Mouse (Mus musculus): ENCODE measurements around the gene Plcd3. TPM values are rescaled to one million over a fixed set of nuclear protein-coding genes. Genes with fewer than 3 reads are reported as not detected.

Gene Plcd3
- polyA plus RNA-seq (2012; rRNA removed): 16.8 and 24.3 TPM in 2 replicates

GRCm38 (mm10) chr11:103101481-103101865, at the start of gene Plcd3, which contains the start of gene Acbd4:
Gene Plcd3 (minus strand): TSS chr11:103101658.
Gene Acbd4 (plus strand): TSS chr11:103101682.

DNA sequence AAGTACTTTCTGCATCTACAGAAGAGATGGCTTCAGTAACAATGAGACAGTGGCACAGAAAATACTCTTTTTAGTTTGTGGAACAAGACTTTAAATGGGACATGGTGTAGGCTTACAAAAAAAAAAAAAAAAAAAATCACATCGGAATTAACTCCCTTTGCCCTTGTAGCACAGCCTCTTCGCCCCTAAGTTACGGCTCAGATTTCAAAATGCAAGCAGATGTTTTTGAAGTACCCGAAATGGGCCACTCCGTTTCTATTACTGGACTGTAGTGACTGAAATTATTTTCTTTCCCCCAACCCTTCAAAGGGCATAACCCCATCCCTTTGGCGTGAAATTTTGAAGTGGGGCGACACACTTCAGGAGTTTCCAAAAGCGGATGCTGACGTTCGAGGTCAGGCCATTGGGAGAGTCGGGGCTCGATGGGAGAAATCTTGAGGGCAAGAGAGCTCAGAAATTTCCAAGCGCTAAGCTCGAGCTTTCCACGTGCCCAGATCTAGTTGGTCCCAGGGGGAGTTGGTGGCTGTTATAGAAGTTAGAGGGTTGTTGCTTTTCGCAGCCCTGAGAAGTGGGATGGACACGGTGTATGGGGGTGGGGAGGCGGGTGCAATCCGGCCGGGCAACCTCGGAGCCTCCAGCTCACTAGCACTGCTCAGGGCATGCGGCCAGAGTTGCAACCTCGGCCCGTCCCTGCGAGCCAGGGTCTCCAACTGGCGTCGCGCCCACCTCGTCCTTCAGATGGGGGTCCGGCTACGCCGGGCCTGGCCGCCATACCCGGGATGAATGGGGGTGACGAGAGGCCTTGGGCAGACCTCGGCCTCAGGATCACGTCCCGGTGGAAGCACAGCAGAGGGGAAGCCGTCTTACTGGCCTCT, 30.5 kb upstream of the Plcd3 start, which contains the start of gene Hexim2:
Gene Hexim2 (plus strand): TSS at position 729 of the 875 bp plus-strand sequence.

DNA sequence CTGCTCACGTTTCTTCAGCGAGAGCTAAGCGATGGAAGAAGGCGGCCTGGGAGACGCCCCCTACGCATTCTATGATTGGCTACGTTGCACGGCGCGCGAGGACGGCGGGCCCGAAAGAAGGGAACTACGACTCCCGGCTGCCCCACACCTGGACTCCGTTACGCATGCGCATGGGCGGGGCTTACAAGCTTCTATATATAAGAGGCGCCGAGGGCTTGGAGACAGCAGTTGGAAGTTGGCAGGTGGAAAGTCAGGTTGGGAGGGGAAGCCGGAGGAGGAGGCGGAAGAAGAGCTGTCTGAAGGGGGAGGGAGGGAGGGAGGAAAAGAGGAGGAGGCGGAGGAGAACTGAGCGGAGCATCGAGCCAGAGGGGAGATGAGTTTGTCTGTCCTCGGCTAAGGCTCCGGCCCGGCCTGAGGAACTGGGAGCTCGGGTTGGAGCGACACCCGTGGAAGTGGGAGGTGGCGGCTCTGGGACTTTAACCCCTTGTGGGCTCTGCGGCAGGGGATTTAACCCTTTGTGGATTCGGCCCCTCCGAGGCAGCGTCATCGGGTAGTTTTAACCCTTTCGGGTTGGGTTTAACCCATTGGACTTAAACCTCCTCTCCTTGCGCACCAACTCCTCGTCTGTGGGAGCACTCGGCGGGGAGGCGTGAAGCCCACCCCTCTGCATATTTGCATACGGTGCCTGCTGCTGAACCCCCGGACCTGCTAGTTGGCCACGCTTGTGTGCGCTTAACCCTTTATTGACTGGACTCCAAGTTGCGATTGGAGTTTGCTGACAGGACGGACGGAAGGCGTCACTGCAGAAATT, 14.8 kb upstream of the Plcd3 start, which contains the start of gene Hexim1:
Gene Hexim1 (plus strand): TSS at position 224 of the 811 bp plus-strand sequence.

GRCm38 (mm10) chr11:103028176-103028891, 73.1 kb downstream of the Plcd3 start, which contains the start of the genes Nmt1 and Dcakd:
Gene Nmt1 (plus strand): TSS chr11:103028190.
Gene Dcakd (minus strand): TSS chr11:103028333.

Other genes starting within 250 kb of the Plcd3 start
- gene Eftud2, start 220.7 kb downstream of the Plcd3 start, polyA plus RNA-seq (2012; rRNA removed): 79.4 and 84.6 TPM in 2 replicates
- gene Ccdc103, start 220.5 kb downstream of the Plcd3 start, polyA plus RNA-seq (2012; rRNA removed): 0.21 TPM in 1 of 2 replicates, not detected in the other
- gene Fam187a, start 216.5 kb downstream of the Plcd3 start, polyA plus RNA-seq (2012; rRNA removed): not detected in 2 replicates
- 1.6 and 2.5 TPM in 2 replicates for gene Gfap, start 200.7 kb downstream of the Plcd3 start, polyA plus RNA-seq (2012; rRNA removed)
- 1.7 and 2.3 TPM in 2 replicates for gene Kif18b, start 176.5 kb downstream of the Plcd3 start, polyA plus RNA-seq (2012; rRNA removed)
- 1.0 and 2.7 TPM in 2 replicates for gene C1ql1, start 155.0 kb downstream of the Plcd3 start, polyA plus RNA-seq (2012; rRNA removed)
- gene Nmt1, start 73.5 kb downstream of the Plcd3 start, polyA plus RNA-seq (2012; rRNA removed): 4.6 and 5.0 TPM in 2 replicates
- 32.2 and 34.9 TPM in 2 replicates for gene Dcakd, start 73.3 kb downstream of the Plcd3 start, polyA plus RNA-seq (2012; rRNA removed)
- 21.4 and 26.6 TPM in 2 replicates for gene Acbd4, start within 50 bp of the Plcd3 start, polyA plus RNA-seq (2012; rRNA removed)
- 4.0 and 4.1 TPM in 2 replicates for gene Hexim1, start 14.6 kb upstream of the Plcd3 start, polyA plus RNA-seq (2012; rRNA removed)
- 0.74 and 1.3 TPM in 2 replicates for gene Hexim2, start 30.8 kb upstream of the Plcd3 start, polyA plus RNA-seq (2012; rRNA removed)
- gene Fmnl1, start 69.4 kb upstream of the Plcd3 start, polyA plus RNA-seq (2012; rRNA removed): 2.4 TPM in 2 replicates
- 1.4 TPM in 2 replicates for gene 1700023F06Rik, start 106.9 kb upstream of the Plcd3 start, polyA plus RNA-seq (2012; rRNA removed)
- gene Spata32, start 116.8 kb upstream of the Plcd3 start, polyA plus RNA-seq (2012; rRNA removed): not detected in 2 replicates
- gene Map3k14, start 165.8 kb upstream of the Plcd3 start, polyA plus RNA-seq (2012; rRNA removed): 8.2 and 10.5 TPM in 2 replicates